ENCODE assay signal across 12 mouse cellular contexts in genomic region chr1:180623911-180624310, GRCm38 (mm10). TPM values are rescaled to one million over a fixed set of nuclear protein-coding genes. Genes with fewer than 3 reads are reported as not detected.
DNase-seq lines count a peak whose midpoint lies in the region; TF ChIP-seq lines count a peak whose summit lies in the region.
"Had no signal": no experiment of that assay in that cellular context is flagged by ENCODE, and none has a peak within 500 bp of the region (broad histone marks: within the 10 kb centered on the region; RNA-seq: fewer than 3 reads in every experiment).

No protein-coding gene starts in this region.

- peak; percentile 27; the same call in 1 of the 2 replicates for TF ChIP-seq CTCF in bone marrow, adult 2 months (IDR thresholded peaks at IDR 0.05; ENCODE audit: control insufficient read depth, insufficient read depth, low read length)

- H3K27ac ChIP-seq in bone marrow, adult 2 months (ENCODE audit: control insufficient read depth, insufficient read depth, low read depth, low read length, poor library complexity) = no peak overlapping the region

- no peak for TF ChIP-seq POLR2A in bone marrow, adult 2 months (IDR thresholded peaks at IDR 0.05; ENCODE audit: borderline replicate concordance, control insufficient read depth, low read depth, low read length)

- H3K4me1 ChIP-seq in bone marrow, adult 2 months (ENCODE audit: control insufficient read depth, insufficient read depth, low read length) = peaks cover 2% of the 10 kb centered on the region; the same call in 1 of the 2 replicates

- no peak overlapping the region for H3K4me3 ChIP-seq in bone marrow, adult 2 months (replicated peaks; ENCODE audit: control insufficient read depth, low read depth, low read length)
- H3K4me3 ChIP-seq: myocyte had no signal

- DNase-seq in kidney, postnatal 4 days = peak; percentile 11 to 24
- DNase-seq in kidney, adult 8-10 months = no peak
- peak; percentile 49 for DNase-seq in thymus, postnatal 4 days
- DNase-seq in thymus, postnatal 36 days = no peak
- DNase-seq in ovary, postnatal 10 days (ENCODE audit: low spot score) = no peak
- no peak for DNase-seq in left cerebral cortex, adult 9 months (ENCODE audit: low spot score in 2 of 2)
- no peak for DNase-seq in cerebellum, adult 11-12 months
- DNase-seq: cerebellum, postnatal 36 days; gastrocnemius, postnatal 14 days; heart, postnatal 4 days had no signal

- 94% methylated on average over 2 of the region's 2 CpGs for WGBS in bone marrow, adult 2 months

RNA-seq across cellular contexts. Expression of gene Lin9, which starts 17.0 kb away (rescaled TPM):
- polyA plus RNA-seq in bone marrow, adult 2 months (2011; ENCODE audit: insufficient read depth, insufficient read length, low replicate concordance, missing spikeins) = 8.0 and 14.3 TPM in 2 replicates

RNA-seq across cellular contexts. Expression of gene Parp1, which starts 55.2 kb away (rescaled TPM):
- polyA plus RNA-seq in bone marrow, adult 2 months (2011; ENCODE audit: insufficient read depth, insufficient read length, low replicate concordance, missing spikeins) = 22.0 and 57.7 TPM in 2 replicates

Comparison
In these comparisons a context has a peak if more than half of its experiments do, and no peak if none do; other contexts are left out.
1. DNase-seq: peak in kidney, postnatal 4 days (2 of 2) and thymus, postnatal 4 days (single experiment); none in kidney, adult 8-10 months (0 of 2), thymus, postnatal 36 days (0 of 2), ovary, postnatal 10 days (single experiment), left cerebral cortex, adult 9 months (0 of 2) and cerebellum, adult 11-12 months (single experiment).